In the genomic region with DNA sequence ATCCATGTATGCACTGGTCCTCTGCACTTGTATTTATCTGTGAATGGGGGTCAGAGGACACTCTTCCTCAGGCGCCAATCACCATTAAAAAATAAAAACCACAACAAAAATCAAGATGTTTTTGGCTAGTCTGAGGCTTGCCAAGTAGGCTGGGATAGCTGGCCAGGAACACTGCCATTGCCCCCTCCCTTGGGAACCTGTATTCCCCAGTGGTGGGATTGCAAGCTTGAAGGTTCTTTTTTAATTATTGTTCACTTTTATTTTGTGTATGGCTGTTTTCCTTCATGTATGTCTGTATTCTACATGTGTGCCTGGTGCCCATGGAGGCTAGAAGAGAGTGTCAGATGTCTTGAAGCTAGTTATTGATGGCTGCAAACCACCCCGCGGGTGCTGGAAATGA, we compare ENCODE assay signal across 24 mouse cellular contexts.
"Had no signal": no experiment of that assay in that cellular context is flagged by ENCODE, and none has a peak within 500 bp of the region (broad histone marks: within the 10 kb centered on the region; RNA-seq: fewer than 3 reads in every experiment).

No protein-coding gene starts in this region.

- H3K27ac ChIP-seq: embryonic facial prominence, embryonic 10.5 days; embryonic facial prominence, embryonic 12.5 days; embryonic facial prominence, embryonic 13.5 days; embryonic facial prominence, embryonic 15.5 days; forebrain, embryonic 10.5 days; forebrain, embryonic 12.5 days; forebrain, embryonic 13.5 days; forebrain, embryonic 15.5 days; gastrocnemius, adult 2 months; heart, adult 2 months; heart, embryonic 10.5 days had no signal

- DNase-seq: cerebellum, adult 9-11 months; cerebellum, postnatal 10 days; cerebellum, postnatal 14 days; cerebellum, postnatal 25 days; cerebellum, postnatal 36 days; embryo, embryonic 11 days; forebrain, postnatal 0 days; gastrocnemius, adult 2 months; gastrocnemius, postnatal 10 days; gastrocnemius, postnatal 14 days; gastrocnemius, postnatal 25 days; gastrocnemius, postnatal 36 days; heart, adult 18-20 months; heart, adult 2 months had no signal

- H3K4me3 ChIP-seq: embryonic facial prominence, embryonic 10.5 days; embryonic facial prominence, embryonic 12.5 days; embryonic facial prominence, embryonic 13.5 days; embryonic facial prominence, embryonic 15.5 days; erythroblast, embryonic 14.5 days; forebrain, embryonic 10.5 days; forebrain, embryonic 12.5 days; forebrain, embryonic 13.5 days; forebrain, embryonic 15.5 days; gastrocnemius, adult 2 months; heart, adult 2 months; heart, embryonic 10.5 days had no signal
